Mouse (Mus musculus): ENCODE results near the gene Noct.
A peak's percentile ranks its signal among the peaks of the same experiment; 100 is the strongest.
"Not testable (repeated sequence)": the region's sequence is repeated elsewhere in the genome, so short reads cannot be mapped to it uniquely, and the experiment has no call there.

The Noct gene

DNA sequence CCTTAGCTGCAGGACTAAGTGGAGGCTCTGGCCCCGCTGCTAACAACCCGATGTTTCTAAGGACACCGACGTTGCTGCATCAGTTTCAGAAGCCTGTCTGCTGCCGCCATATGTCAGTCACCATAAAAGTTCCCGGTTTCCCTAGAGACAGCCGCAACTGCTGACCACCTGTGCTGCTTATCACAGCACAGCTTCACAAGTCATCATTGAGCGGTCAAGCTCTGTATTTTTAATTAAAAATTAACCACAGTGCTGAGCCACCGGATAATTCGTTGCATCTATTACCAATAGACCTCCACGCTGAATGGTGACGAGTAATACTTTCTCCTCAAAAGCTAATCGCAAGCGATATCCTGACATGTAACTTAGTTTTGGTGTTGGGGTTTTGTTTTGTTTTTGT is 19.4 kb upstream of the Noct start:
- no peak for DNase-seq (ENCODE audit: low spot score in 2 of 2)

GRCm38 (mm10) chr3:51206521-51206920 is 17.7 kb upstream of the Noct start:
- DNase-seq (ENCODE audit: low spot score in 2 of 2): no peak

- DNase-seq (ENCODE audit: low spot score in 2 of 2): no peak
Observed at GRCm38 (mm10) chr3:51208633-51209032, 15.6 kb upstream of the Noct start.

- DNase-seq (ENCODE audit: low spot score in 2 of 2): no peak
Observed at GRCm38 (mm10) chr3:51209503-51210314, 14.5 kb upstream of the Noct start.

DNA sequence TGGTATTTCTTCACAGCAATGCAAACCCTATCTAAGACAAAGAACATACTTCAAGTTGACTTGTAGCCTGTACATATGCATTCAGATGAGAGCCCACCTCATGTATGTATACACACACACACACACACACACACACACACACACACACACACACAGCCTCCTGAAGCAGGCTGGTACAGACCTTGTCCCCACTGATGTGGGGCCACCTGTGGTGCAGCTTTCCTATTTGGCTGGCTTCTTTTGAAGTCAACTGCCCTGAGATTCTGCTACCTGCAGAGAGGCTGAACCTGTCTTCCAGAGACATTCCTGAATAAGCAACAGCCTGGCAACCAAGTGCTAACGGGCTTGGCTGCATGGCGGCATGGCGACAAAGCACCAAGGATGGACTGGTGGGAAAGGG is 13.8 kb upstream of the Noct start:
- DNase-seq (ENCODE audit: low spot score in 2 of 2): no peak

GRCm38 (mm10) chr3:51213111-51213510 is 11.1 kb upstream of the Noct start:
- no peak for DNase-seq (ENCODE audit: low spot score in 2 of 2)

DNA sequence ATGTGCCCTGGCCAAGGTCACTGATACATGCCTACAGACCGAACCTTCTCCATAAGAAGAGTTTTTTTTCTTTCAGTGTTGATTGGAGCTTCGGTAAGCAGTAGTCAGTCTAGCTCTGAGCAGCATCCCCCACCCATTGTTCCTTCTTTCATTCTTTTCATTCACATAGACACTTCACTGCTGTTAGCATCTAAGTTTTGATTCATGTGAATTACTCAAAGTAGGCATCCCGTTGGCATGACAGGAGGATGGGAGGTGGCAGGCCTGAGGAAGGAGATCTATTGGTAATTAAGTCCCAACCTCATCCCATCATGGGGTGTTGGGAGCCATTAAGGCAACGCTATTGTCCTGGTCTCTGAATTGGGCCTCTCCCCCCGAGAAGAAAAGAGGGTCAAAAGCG is 8.6 kb upstream of the Noct start:
- no peak for DNase-seq (ENCODE audit: low spot score in 2 of 2)

DNA sequence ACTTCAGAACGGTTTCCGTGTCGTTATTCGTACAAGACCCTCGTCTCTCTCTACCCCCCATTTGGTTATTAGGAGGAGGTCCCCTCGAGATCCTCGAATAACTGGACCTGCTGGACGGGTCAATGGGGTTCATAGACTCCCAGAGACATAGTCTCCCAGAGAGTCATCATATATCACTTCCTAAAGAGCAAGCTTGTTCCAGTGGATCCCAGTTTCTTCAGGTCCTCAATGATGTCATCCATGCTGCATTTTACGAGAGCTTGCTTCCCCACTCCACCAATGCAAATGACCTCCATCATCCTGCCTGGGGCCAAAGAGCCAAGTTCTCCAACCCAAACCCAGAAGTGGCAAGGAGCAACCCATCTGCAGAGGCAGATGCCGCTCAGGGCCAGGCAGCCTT is 7.9 kb upstream of the Noct start:
- DNase-seq (ENCODE audit: low spot score in 2 of 2): not testable (repeated sequence)

GRCm38 (mm10) chr3:51218385-51218784 is 5.9 kb upstream of the Noct start:
- DNase-seq (ENCODE audit: low spot score in 2 of 2): not testable (repeated sequence)

- no peak for DNase-seq (ENCODE audit: low spot score in 2 of 2)
Observed at GRCm38 (mm10) chr3:51219213-51219612, 5.0 kb upstream of the Noct start.

GRCm38 (mm10) chr3:51220846-51221245 is 3.4 kb upstream of the Noct start:
- DNase-seq (ENCODE audit: low spot score in 2 of 2): no peak

DNA sequence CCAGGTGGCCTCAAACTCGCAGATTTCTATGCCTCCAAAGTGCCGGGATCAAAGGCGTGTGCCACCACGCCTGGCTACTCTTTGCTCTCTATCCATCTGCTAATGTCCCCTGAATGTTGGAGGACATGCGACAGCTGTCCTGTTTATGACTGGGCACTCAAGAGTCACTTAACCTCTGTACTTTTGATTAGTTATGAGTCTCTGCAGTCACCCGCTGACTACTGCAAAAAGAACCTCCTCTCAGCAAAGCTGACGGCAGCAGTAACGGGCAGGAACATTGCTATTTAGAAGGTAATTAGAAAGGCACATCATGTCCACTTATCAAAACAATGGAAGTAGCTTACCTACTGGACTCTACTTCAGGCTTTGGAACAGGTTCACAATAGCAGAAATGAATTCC is 2.4 kb upstream of the Noct start:
- DNase-seq (ENCODE audit: low spot score in 2 of 2): no peak

GRCm38 (mm10) chr3:51222302-51222701 is 1.9 kb upstream of the Noct start:
- no peak for DNase-seq (ENCODE audit: low spot score in 2 of 2)

- no peak for DNase-seq (ENCODE audit: low spot score in 2 of 2)
Observed at GRCm38 (mm10) chr3:51222834-51223460, 1.3 kb upstream of the Noct start.

- no peak for DNase-seq (ENCODE audit: low spot score in 2 of 2)
Observed at GRCm38 (mm10) chr3:51223556-51223955, 691 bp upstream of the Noct start.

- no peak for DNase-seq (ENCODE audit: low spot score in 2 of 2)
Observed at GRCm38 (mm10) chr3:51225226-51225750, 1.0 kb downstream of the Noct start.

DNA sequence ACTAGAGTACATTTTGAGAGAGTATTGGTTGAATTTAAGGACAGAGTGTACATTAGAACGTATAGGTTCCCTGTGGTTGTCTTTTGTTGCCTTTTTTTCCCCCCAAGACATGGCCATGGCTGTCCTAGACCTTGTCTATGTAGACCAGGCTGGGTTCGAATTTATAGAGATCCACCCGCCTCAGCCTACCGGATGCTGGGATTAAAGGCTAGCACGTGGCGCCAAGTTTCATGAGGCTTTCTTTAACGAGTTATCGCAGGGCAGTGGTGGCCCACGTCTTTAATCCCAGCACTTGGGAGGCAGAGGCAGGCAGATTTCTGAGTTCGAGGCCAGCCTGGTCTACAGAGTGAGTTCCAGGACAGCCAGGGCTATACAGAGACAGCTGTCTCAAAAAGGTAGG is 1.7 kb downstream of the Noct start:
- DNase-seq (ENCODE audit: low spot score in 2 of 2): no peak

GRCm38 (mm10) chr3:51226601-51227000 is 2.4 kb downstream of the Noct start:
- DNase-seq (ENCODE audit: low spot score in 2 of 2): no peak

DNA sequence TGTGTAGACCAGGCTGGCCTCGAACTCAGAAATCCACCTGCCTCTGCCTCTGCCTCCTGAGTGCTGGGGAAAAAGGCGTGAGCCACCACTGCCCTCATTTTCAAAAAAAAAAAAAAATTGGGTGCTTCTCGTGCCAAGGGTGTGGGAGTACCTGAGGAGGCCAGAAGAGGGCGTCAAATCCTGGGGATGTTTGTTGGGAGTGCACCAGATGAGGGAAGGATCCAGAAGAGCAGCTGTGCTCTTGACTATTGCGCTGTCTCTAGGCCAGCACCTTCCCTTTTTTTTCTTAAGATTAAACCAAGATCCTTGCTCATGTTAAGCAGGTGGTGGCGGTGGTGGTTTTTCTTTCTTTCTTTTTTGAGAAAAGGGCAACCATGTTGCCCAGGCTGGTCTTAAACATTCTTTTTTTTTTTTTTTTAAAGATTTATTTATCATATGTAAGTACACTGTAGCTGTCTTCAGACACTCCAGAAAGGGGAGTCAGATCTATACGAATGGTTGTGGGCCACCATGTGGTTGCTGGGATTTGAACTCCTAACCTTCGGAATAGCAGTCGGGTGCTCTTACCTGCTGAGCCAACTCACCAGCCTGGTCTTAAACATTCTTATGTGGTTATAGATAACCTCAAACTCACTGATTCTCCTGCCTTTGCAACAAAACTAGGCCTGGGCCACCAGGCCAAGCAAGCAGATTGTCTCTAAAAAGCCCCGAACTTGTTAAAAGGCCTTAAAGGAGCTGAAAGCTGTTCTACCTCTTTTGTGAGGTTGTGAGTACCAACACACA is 4.0 kb downstream of the Noct start:
- peak in 1 of 2 experiments; percentile 33 for DNase-seq (ENCODE audit: low spot score in 2 of 2)

GRCm38 (mm10) chr3:51228821-51229205 is 4.6 kb downstream of the Noct start:
- no peak for DNase-seq (ENCODE audit: low spot score in 2 of 2)

DNA sequence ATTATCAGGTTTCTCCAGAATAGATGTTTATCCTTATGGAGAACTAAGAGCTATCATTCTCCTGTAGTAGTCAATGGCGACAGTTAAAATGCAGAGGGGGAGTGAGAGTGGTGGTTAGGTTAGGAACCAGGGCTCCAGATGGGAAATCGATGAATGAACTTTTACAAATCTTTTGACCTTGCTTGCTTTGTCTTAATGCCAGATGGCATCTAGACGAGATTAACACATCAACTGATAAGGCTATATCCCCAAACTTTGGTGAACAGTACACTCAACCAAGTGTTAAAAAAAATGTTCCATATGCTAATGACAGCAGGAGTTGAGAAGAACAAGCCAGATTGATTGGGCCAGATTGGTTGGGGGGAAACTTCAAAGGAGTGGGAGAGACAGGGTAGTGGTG is 5.0 kb downstream of the Noct start:
- no peak for DNase-seq (ENCODE audit: low spot score in 2 of 2)

- no peak for DNase-seq (ENCODE audit: low spot score in 2 of 2)
Observed at GRCm38 (mm10) chr3:51230146-51230835, 6.0 kb downstream of the Noct start.

Measured in frontal cortex, postnatal 10 days (tissue).